Mouse (Mus musculus): ENCODE measurements around the gene Parm1.

The Parm1 gene

GRCm38 (mm10) chr5:91517480-91518301 is at the start of gene Parm1:
Gene Parm1 (plus strand): TSS chr5:91517615.
- DNase-seq = peak; percentile 82 to 89

- DNase-seq = no peak
Observed at GRCm38 (mm10) chr5:91475241-91475640, 42.2 kb upstream of the Parm1 start.

GRCm38 (mm10) chr5:91476863-91477262 is 40.6 kb upstream of the Parm1 start:
- DNase-seq = no peak

GRCm38 (mm10) chr5:91478673-91479072 is 38.7 kb upstream of the Parm1 start:
- no peak for DNase-seq

- DNase-seq = no peak
Observed at GRCm38 (mm10) chr5:91480129-91480528, 37.3 kb upstream of the Parm1 start.

GRCm38 (mm10) chr5:91484324-91484723 is 33.1 kb upstream of the Parm1 start:
- DNase-seq = no peak

GRCm38 (mm10) chr5:91494456-91494855 is 23.0 kb upstream of the Parm1 start:
- no peak for DNase-seq

- no peak for DNase-seq
Observed at GRCm38 (mm10) chr5:91501361-91501760, 16.1 kb upstream of the Parm1 start.

- no peak for DNase-seq
Observed at GRCm38 (mm10) chr5:91502366-91502765, 15.0 kb upstream of the Parm1 start.

- no peak for DNase-seq
Observed at GRCm38 (mm10) chr5:91504320-91504922, 13.0 kb upstream of the Parm1 start.

- DNase-seq = no peak
Observed at GRCm38 (mm10) chr5:91517077-91517476, 338 bp upstream of the Parm1 start.

GRCm38 (mm10) chr5:91518302-91518790 is 931 bp downstream of the Parm1 start:
- peak in 1 of 2 experiments; percentile 2 for DNase-seq

GRCm38 (mm10) chr5:91518946-91519345 is 1.5 kb downstream of the Parm1 start:
- DNase-seq = peak; percentile 18 to 26

GRCm38 (mm10) chr5:91519521-91519920 is 2.1 kb downstream of the Parm1 start:
- peak in 1 of 2 experiments; percentile 7 for DNase-seq

GRCm38 (mm10) chr5:91532748-91533496 is 15.5 kb downstream of the Parm1 start:
- no peak for DNase-seq

GRCm38 (mm10) chr5:91559071-91559610 is 41.7 kb downstream of the Parm1 start:
- no peak for DNase-seq

GRCm38 (mm10) chr5:91559711-91560110 is 42.3 kb downstream of the Parm1 start:
- DNase-seq = no peak

- no peak for DNase-seq
Observed at GRCm38 (mm10) chr5:91561394-91561793, 44.0 kb downstream of the Parm1 start.

- no peak for DNase-seq
Observed at GRCm38 (mm10) chr5:91562486-91562885, 45.1 kb downstream of the Parm1 start.

- DNase-seq = peak in 1 of 2 experiments; percentile 5
Observed at GRCm38 (mm10) chr5:91564054-91564453, 46.6 kb downstream of the Parm1 start.

- DNase-seq = no peak
Observed at GRCm38 (mm10) chr5:91565458-91565857, 48.0 kb downstream of the Parm1 start.

- no peak for DNase-seq
Observed at GRCm38 (mm10) chr5:91566591-91566990, 49.2 kb downstream of the Parm1 start.

GRCm38 (mm10) chr5:91574211-91574610 is 56.8 kb downstream of the Parm1 start:
- DNase-seq = no peak
